Mouse (Mus musculus): ENCODE measurements around the gene Trim71. TPM values are rescaled to one million over a fixed set of nuclear protein-coding genes. Genes with fewer than 3 reads are reported as not detected.
"Not testable (repeated sequence)": the region's sequence is repeated elsewhere in the genome, so short reads cannot be mapped to it uniquely, and the experiment has no call there.

The Trim71 gene
- polyA plus RNA-seq, 1 experiment from 2014 or later, result 1.00 TPM

GRCm38 (mm10) chr9:114534747-114535517 lies 29.2 kb downstream of the Trim71 start:
- Histone ChIP-seq H3K36me3 (no peaks in the 10 kb centered on the region), H3K4me2 (no peak overlapping the region), H3K9me3 (replicated peaks) (no peaks in the 10 kb centered on the region), H3K27ac (no peak overlapping the region), H3K9ac (no peak overlapping the region), H3K27me3 (no peaks in the 10 kb centered on the region), H3K4me1 (peaks cover 63% of the 10 kb centered on the region), H3K4me3 (replicated peaks) (no peak overlapping the region)
- WGBS, result 82% methylated on average over 9 of the region's 9 CpGs
- no peak for ATAC-seq (replicated peaks; ENCODE audit: low FRiP score)

- Histone ChIP-seq H3K4me2 (no peak overlapping the region), H3K4me3 (replicated peaks) (no peak overlapping the region), H3K27ac (no peak overlapping the region), H3K9me3 (replicated peaks) (no peaks in the 10 kb centered on the region), H3K9ac (no peak overlapping the region), H3K36me3 (no peaks in the 10 kb centered on the region), H3K27me3 (no peaks in the 10 kb centered on the region), H3K4me1 (peaks cover 61% of the 10 kb centered on the region)
- WGBS, result 77% methylated on average over 4 of the region's 4 CpGs
- 0 out of 2 replicates have a peak, but pooled peaks have one; percentile 14 for ATAC-seq (replicated peaks; ENCODE audit: low FRiP score)
These were observed 30.3 kb downstream of the Trim71 start for GRCm38 (mm10) chr9:114533848-114534247.

GRCm38 (mm10) chr9:114531276-114531675 lies 32.9 kb downstream of the Trim71 start:
- no peaks in the 10 kb centered on the region for H3K36me3 ChIP-seq
- peaks cover 61% of the 10 kb centered on the region for H3K4me1 ChIP-seq
- peak overlapping the region; percentile 37 for H3K4me2 ChIP-seq
- H3K9ac ChIP-seq, result no peak overlapping the region; the same call in 1 of the 2 replicates
- ATAC-seq (replicated peaks; ENCODE audit: low FRiP score), result no peak
- no peak overlapping the region for H3K4me3 ChIP-seq (replicated peaks)
- no peaks in the 10 kb centered on the region for H3K27me3 ChIP-seq
- 4% methylated on average over 11 of the region's 11 CpGs for WGBS
- no peaks in the 10 kb centered on the region for H3K9me3 ChIP-seq (replicated peaks)
- peak overlapping the region; percentile 57 for H3K27ac ChIP-seq

GRCm38 (mm10) chr9:114528680-114529048 lies 35.5 kb downstream of the Trim71 start:
- Histone ChIP-seq H3K27me3 (no peaks in the 10 kb centered on the region), H3K36me3 (no peaks in the 10 kb centered on the region), H3K27ac (peak overlapping the region; percentile 71), H3K9me3 (replicated peaks) (no peaks in the 10 kb centered on the region), H3K4me2 (peak overlapping the region; percentile 41; the same call in 1 of the 2 replicates), H3K4me1 (peaks cover 74% of the 10 kb centered on the region), H3K4me3 (replicated peaks) (no peak overlapping the region), H3K9ac (no peak overlapping the region)
- WGBS, result 47% methylated on average over 9 of the region's 9 CpGs
- ATAC-seq (replicated peaks; ENCODE audit: low FRiP score), result no peak

DNA sequence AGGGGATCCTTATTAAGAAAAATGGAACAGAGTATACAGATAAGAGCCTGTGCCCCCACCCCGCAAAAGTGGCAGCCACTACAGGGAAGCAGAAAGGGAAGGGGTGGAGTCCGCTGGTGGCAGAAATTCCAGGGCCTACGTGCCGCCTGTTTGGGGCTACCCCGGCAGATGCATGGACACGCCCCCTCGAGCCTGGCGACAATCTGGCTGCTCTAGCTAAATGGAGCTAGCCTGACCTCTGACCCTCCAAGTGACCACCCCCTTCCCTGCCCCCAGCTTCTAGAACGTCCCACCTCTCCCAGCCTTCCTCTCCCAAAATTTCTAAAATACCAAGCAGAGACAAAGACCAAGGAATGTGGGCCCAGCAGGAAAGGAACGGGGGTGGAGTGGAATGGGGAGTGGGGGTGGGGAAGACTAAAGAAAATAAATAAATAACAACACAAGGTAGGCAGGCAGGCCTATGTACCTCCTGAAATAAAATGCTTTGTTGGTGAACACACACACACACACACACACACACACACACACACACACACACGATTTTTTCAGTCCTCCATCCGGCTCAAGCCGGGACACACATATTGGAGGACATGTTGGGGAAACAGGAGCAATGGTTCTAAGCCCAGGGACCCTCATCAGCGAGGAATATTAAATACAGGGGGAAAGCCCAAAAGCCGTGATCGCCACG lies 36.0 kb downstream of the Trim71 start:
- peaks cover 73% of the 10 kb centered on the region for H3K4me1 ChIP-seq
- H3K9ac ChIP-seq, result no peak overlapping the region
- no peaks in the 10 kb centered on the region for H3K36me3 ChIP-seq
- no peak overlapping the region for H3K4me3 ChIP-seq (replicated peaks)
- 22% methylated on average over 17 of the region's 17 CpGs for WGBS
- peak; percentile 59 for ATAC-seq (replicated peaks; ENCODE audit: low FRiP score)
- H3K4me2 ChIP-seq, result peak overlapping the region; percentile 41
- H3K27me3 ChIP-seq, result no peaks in the 10 kb centered on the region
- H3K9me3 ChIP-seq (replicated peaks), result no peaks in the 10 kb centered on the region
- peak overlapping the region; percentile 71 for H3K27ac ChIP-seq

DNA sequence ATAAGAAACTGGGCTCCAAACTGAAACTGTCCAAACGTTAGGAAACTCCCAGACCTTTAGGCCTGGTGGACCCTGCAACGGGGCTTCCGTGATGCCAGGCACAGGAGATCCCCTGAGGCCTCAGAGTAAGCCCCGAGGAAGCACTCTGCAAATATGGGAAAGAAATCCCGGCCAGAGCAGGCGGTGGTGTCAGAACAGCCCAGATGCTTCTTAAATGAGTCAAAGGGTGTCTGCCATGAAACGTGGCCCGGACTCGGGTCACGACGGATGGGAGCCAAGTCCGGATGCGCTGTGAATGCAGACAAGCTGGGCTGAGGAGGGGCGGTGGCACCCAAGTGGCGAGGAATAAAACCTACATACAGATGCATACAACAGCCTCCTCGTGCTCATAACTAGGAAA lies 37.1 kb downstream of the Trim71 start:
- Histone ChIP-seq H3K4me1 (peaks cover 69% of the 10 kb centered on the region), H3K36me3 (no peaks in the 10 kb centered on the region), H3K27ac (peak overlapping the region; percentile 93), H3K4me2 (peak overlapping the region; percentile 52), H3K4me3 (replicated peaks) (peak overlapping the region; percentile 27), H3K9me3 (replicated peaks) (no peaks in the 10 kb centered on the region), H3K27me3 (no peaks in the 10 kb centered on the region), H3K9ac (no peak overlapping the region)
- ATAC-seq (replicated peaks; ENCODE audit: low FRiP score), result peak; percentile 37
- WGBS, result 5% methylated on average over 16 of the region's 16 CpGs

DNA sequence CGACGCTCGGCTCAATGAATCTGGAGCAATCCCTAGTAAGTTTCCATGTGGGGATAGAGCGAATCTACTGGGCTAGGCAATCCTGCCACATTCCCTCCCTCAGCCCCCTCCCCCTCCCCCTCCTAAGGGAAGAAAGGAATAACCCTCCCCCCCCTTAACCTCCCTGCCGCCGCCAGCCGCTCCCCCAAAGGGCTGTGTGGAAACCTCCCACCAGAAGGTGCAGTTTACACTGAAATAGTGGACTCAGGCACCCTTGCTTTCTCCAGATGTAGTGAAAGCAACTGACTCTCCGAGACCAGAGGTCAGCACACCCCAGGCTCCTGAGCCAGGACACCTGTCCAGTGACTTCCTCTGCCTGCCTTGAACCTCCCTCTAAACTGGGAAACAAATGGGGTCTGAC lies 37.6 kb downstream of the Trim71 start:
- H3K4me1 ChIP-seq, result peaks cover 65% of the 10 kb centered on the region
- H3K4me2 ChIP-seq, result peak overlapping the region; percentile 52
- peak; percentile 22; the same call in 1 of the 2 replicates for ATAC-seq (replicated peaks; ENCODE audit: low FRiP score)
- peak overlapping the region; percentile 27 for H3K4me3 ChIP-seq (replicated peaks)
- H3K27me3 ChIP-seq, result no peaks in the 10 kb centered on the region
- WGBS, result 9% methylated on average over 8 of the region's 8 CpGs
- H3K27ac ChIP-seq, result peak overlapping the region; percentile 93
- no peaks in the 10 kb centered on the region for H3K9me3 ChIP-seq (replicated peaks)
- H3K36me3 ChIP-seq, result no peaks in the 10 kb centered on the region
- 0 out of 2 replicates have a peak overlapping the region, but pooled peaks have one; percentile 26 for H3K9ac ChIP-seq

DNA sequence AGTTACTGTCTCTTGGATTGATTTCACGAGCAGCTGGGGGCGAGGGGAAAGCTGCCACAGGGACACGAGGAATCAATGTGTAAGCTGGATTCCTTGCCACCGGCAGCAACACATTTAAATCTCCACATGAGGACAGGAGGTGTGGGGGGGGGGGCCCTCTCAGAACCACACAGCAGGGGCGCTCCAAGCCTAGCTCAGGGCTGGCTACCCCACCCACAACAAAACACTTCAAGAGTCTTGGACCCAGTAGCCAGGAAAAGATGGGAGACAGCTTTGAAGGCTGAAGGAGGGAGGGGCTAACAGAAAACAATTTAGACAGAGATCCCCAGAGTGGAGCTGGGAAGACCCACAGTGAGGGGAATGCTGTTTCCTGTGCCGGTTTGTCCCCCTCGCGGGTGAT lies 38.3 kb downstream of the Trim71 start:
- peak overlapping the region; percentile 93 for H3K27ac ChIP-seq
- peak overlapping the region; percentile 26; the same call in 1 of the 2 replicates for H3K9ac ChIP-seq
- no peaks in the 10 kb centered on the region for H3K9me3 ChIP-seq (replicated peaks)
- peaks cover 58% of the 10 kb centered on the region for H3K4me1 ChIP-seq
- no peaks in the 10 kb centered on the region for H3K36me3 ChIP-seq
- no peak overlapping the region for H3K4me3 ChIP-seq (replicated peaks)
- H3K4me2 ChIP-seq, result peak overlapping the region; percentile 52; the same call in 1 of the 2 replicates
- 9% methylated on average over 8 of the region's 8 CpGs for WGBS
- ATAC-seq (replicated peaks; ENCODE audit: low FRiP score), result peak; percentile 20; the same call in 1 of the 2 replicates
- H3K27me3 ChIP-seq, result no peaks in the 10 kb centered on the region

GRCm38 (mm10) chr9:114525073-114525633 lies 39.0 kb downstream of the Trim71 start:
- 86% methylated on average over 13 of the region's 15 CpGs for WGBS

DNA sequence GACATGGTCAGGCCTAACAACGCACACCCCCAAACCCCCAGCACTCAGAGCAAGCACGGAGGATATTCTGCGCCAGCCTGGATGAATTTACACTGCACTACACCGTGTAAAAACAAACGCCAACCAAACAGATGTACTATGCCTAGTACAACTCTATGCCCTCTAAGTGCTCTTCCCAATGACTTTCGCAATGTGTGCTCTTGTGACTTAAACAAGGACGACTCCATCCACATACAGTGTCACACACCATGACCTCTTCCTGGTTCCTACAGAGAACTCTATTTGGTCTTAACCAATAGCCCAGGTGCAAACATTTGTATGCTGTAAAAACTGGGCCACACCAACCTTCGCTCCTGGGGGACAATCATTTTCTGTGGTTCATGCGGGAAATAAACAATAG lies 41.7 kb downstream of the Trim71 start:
- no peak overlapping the region for H3K4me3 ChIP-seq (replicated peaks)
- no peaks in the 10 kb centered on the region for H3K27me3 ChIP-seq
- H3K4me1 ChIP-seq, result peaks cover 39% of the 10 kb centered on the region
- H3K4me2 ChIP-seq, result no peak overlapping the region
- H3K9me3 ChIP-seq (replicated peaks), result no peaks in the 10 kb centered on the region
- no peak overlapping the region for H3K9ac ChIP-seq
- H3K27ac ChIP-seq, result no peak overlapping the region
- no peak for ATAC-seq (replicated peaks; ENCODE audit: low FRiP score)
- 90% methylated on average over 9 of the region's 9 CpGs for WGBS
- no peaks in the 10 kb centered on the region for H3K36me3 ChIP-seq

More at GRCm38 (mm10) chr9:114525073-114525633, 39.0 kb downstream of the Trim71 start:
- Histone ChIP-seq H3K4me1 (peaks cover 51% of the 10 kb centered on the region), H3K27ac (no peak overlapping the region), H3K4me2 (no peak overlapping the region), H3K36me3 (no peaks in the 10 kb centered on the region), H3K27me3 (no peaks in the 10 kb centered on the region), H3K9ac (no peak overlapping the region), H3K9me3 (replicated peaks) (no peaks in the 10 kb centered on the region), H3K4me3 (replicated peaks) (no peak overlapping the region)
- no peak for ATAC-seq (replicated peaks; ENCODE audit: low FRiP score)

DNA sequence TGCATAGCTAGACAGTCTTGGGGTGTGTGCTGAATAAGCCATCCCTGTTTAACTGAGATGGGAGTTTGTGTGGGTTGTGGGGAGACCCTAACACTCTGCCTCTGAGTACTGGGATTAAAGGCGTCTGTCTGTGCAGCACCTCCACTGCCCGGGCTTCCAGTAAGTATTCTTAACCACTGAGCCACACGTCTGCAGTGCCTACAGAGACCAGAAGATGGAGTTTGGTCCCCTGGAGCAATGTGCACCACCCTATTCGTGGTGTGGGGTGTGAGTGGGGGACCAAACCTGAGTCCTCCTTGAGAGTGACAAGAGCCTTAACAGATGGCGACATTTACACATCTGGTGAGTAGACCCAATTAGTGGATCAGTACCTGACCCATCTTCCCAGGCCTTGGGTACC lies 42.1 kb downstream of the Trim71 start:
- no peaks in the 10 kb centered on the region for H3K36me3 ChIP-seq
- no peaks in the 10 kb centered on the region for H3K9me3 ChIP-seq (replicated peaks)
- whole genome bisulfite sequencing, result 68% methylated on average over 5 of the region's 5 CpGs
- H3K4me3 ChIP-seq (replicated peaks), result no peak overlapping the region
- no peaks in the 10 kb centered on the region for H3K27me3 ChIP-seq
- ATAC-seq (replicated peaks; ENCODE audit: low FRiP score), result no peak
- no peak overlapping the region for H3K9ac ChIP-seq
- H3K4me1 ChIP-seq, result peaks cover 36% of the 10 kb centered on the region
- no peak overlapping the region for H3K4me2 ChIP-seq
- H3K27ac ChIP-seq, result no peak overlapping the region

DNA sequence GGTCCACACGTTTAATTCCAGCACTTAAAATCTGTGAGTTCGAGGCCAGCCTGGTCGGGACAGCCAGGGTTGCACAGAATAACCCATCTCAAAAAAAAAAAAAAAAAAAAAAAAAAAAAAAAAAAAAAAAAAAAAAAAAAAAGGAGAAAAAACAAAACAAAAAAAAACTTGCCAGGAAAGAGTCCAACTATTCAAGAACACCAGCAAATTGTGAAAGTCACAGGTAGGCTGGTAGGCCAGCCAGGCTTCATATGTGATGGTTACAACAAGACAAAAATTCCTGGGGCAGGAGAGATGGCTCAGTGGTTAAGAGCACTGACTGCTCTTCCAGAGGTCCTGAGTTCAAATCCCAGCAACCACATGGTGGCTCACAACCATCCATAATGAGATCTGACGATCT lies 43.6 kb downstream of the Trim71 start:
- H3K27ac ChIP-seq; H3K4me3 ChIP-seq (replicated peaks); H3K27me3 ChIP-seq; H3K36me3 ChIP-seq; H3K4me2 ChIP-seq; ATAC-seq (replicated peaks; ENCODE audit: low FRiP score); H3K9ac ChIP-seq; H3K9me3 ChIP-seq (replicated peaks): not testable (repeated sequence)
- peaks cover 27% of the 10 kb centered on the region for H3K4me1 ChIP-seq
- 66% methylated on average over 4 of the region's 4 CpGs for WGBS
